Mouse (Mus musculus): ENCODE measurements around the gene Adgrv1. TPM values are rescaled to one million over a fixed set of nuclear protein-coding genes. Genes with fewer than 3 reads are reported as not detected.

Gene Adgrv1
- total RNA-seq, 2 experiments from 2014 or later = 2.9 to 3.2 TPM

GRCm38 (mm10) chr13:81135953-81136352, 497.0 kb downstream of the Adgrv1 start:
- no peak for DNase-seq

DNA sequence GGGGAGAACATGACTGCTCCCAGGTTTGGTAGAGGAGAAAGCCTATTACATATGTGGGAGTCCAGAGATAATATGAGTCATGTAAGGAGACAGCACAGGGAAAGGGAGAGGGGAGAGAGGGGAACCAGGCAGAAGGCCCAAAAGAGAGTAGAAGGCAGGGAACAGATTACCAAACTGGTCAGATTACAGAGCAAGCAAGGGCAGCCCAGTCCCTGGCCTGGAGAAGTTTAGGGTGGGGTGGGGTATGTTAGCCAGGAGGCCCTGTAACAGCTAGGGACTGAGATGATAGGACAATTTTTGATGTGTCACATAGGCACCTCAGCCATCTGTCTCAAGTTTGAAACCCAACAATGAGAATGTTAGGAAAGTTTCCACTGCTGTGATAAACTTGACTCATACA, 498.5 kb downstream of the Adgrv1 start:
- no peak for DNase-seq

DNA sequence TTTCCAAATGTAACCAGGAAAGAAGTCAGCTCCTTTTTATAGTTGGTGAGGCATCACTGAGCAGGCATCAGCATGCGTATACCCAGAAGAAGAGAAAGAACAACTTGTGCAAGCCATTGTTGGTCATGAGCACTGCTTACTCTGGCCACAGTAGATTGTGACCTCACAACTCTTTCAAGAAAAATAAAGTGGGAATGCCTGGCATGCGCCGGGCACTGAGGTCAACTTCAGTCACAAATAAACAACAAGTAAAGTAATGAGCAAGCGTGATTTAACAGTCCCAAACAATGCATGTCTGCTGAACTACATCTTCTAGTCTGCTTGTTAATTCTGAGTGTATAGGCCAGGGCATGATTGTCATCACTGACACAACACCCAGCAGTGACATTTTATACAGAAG, 499.6 kb downstream of the Adgrv1 start:
- DNase-seq = no peak

GRCm38 (mm10) chr13:81132691-81133090, 500.3 kb downstream of the Adgrv1 start:
- DNase-seq = no peak

DNA sequence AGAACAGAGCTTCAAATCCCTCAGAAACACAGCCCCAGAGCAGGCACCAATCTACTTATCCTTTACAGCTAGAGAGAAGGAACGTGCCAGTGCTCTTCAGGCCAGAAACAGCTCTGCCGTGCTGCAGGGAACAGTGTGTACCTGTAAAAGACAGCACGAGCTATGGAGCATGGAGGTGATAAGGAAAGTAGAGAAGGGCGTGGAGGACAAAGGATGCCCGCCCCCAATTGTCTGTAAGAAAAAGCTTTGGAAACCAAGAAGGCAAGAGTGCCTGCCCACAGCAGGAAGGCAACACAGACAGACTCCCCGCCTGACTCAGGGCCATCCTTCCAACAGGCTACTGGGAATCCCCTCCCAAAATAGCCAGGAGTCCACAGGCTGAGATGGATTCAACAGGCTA, 501.1 kb downstream of the Adgrv1 start:
- DNase-seq = no peak

GRCm38 (mm10) chr13:81130742-81131524, 502.0 kb downstream of the Adgrv1 start:
- no peak for DNase-seq

GRCm38 (mm10) chr13:81125846-81126245, 507.1 kb downstream of the Adgrv1 start:
- DNase-seq = no peak

GRCm38 (mm10) chr13:81122238-81122637, 510.7 kb downstream of the Adgrv1 start:
- no peak for DNase-seq

DNA sequence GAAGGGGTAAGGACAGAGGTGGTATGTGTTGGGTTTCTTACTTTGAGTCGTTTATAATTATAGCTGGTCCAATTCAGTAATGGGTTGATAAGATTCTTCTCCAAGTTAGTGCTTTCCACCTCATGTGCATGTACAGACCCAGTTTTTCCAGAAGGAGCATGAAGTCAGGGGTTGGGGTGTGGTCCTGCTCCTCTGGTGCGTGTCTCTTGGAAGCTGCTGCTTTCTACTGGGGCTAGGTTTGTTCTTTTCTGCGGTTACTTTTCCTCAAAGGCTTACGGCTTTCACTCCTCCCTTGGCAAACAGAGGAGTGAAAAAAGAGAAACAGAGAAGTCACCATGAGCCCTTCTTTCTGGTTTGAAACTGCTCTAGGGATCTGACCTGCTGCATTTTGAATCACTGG, 522.5 kb downstream of the Adgrv1 start:
- DNase-seq = no peak

DNA sequence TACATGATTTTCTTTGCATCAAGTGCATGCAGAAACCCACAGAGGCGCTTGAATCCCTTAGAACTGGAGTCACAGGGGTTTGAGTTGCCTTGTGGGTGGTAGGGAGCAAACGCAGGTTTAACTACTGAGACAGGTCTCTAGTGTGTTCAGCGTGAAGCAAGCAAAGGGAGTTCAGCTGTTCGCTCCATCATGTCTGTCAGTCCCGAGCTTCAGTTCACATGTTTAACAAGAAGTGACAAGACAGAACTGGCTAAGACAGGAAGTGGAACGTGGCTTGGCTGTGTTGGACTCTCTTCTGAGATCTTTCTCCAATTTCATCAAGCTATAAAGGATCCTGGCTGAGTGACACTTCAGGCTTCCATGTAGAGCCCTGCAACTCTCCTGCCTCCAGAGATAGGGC, 523.3 kb downstream of the Adgrv1 start:
- DNase-seq = no peak

- peak in 1 of 2 experiments; percentile 23 for DNase-seq
Observed at GRCm38 (mm10) chr13:81108526-81109302, 524.2 kb downstream of the Adgrv1 start.

GRCm38 (mm10) chr13:81107436-81107835, 525.5 kb downstream of the Adgrv1 start:
- DNase-seq = no peak

DNA sequence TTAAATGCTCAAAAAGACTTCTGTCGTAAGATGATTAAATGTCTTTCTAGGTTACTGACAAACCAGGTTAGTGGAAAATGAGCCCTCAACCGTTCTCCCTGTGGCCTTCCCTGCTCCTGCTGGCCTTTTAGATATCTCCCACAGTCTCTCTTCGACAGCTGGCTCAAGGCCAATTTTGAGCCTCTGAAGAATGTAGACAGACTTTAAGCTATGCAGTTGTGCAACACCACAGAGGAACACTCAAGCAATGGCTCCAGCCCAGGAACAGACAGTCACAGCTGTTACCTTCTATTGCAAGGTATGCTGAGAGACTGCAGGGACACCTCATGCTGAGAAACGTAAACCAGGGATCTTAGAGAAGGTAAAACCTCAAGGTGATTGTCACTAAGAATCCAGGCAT, 529.2 kb downstream of the Adgrv1 start:
- DNase-seq = no peak

- DNase-seq = no peak
Observed at GRCm38 (mm10) chr13:81096424-81096823, 536.5 kb downstream of the Adgrv1 start.

DNA sequence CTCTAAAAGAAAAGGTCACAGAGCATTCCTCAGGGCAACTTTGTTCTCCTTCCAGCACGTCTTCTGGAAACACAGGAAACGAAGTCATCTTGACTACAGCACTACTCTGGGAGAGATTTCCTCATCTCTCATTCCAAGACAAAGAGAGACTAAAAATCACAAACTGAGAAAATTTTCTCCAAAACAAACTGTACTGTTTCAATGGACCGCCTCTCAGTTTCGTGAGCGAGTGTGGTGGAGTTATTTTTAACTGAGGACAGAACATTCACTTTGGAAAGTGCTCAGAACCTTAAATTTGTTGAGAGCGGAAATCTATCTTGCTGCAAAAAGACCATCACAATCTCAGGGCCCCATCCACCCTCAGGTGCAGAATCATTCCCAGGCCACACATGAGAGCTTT, 538.4 kb downstream of the Adgrv1 start:
- DNase-seq = no peak

DNA sequence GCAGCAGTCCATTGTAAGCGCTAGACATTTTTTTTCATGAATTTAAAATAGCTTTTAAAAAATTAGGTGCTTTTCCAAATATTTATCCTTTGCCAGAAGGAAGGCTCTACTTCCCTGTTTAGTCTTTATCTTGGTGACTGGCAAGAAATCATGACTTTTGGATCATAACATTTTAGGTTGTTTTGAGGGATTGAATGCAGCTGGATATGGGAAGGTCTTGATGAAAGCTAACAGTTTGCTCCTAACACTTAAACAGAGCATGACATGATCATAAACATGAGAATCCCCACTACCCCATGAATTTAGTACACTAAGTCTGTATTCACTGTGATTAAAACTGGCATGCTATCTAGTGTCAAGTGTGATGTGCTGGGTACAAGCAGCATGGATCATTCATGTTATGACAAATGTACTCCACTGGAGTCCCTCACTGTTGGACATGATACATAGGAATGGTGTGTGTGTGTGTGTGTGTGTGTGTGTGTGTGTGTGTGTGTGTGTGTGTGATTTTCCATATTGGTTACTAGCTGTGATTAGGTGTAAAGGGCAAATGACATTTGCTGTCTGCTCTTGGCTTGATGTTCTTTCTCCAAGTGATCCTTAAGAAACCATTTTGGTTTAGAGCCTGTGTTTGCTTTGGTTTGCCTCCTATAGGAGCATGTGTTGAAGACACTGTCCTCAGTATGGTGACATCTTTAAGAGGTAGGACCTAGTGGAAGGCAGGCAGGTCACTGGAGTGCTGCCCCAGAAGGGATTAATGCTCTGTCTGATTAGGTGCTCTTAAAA, 542.7 kb downstream of the Adgrv1 start:
- DNase-seq = no peak

GRCm38 (mm10) chr13:81086969-81087682, 545.8 kb downstream of the Adgrv1 start:
- DNase-seq = peak; percentile 9 to 18

GRCm38 (mm10) chr13:81072214-81072613, 560.7 kb downstream of the Adgrv1 start:
- DNase-seq = no peak

- no peak for DNase-seq
Observed at GRCm38 (mm10) chr13:81051448-81051847, 581.5 kb downstream of the Adgrv1 start.

DNA sequence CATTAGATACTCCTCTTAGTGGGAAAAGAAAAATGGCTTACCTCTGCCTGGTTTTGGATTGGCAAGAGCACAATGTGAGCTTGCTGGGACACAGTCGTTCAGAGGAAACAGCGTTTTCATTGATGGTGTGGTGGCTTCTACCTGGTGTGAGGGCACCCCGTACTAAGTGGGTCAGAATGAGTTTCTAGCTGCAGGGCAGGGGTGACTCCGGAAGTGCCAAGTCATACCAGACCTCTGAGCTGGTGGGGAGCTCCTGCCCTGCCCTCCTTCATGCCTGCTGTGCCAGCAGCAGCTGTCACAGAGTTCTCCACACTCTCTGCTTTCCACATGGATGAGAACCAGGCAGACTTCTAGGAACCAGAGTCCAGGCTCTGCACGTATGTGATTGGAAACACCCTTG, 582.0 kb downstream of the Adgrv1 start:
- DNase-seq = no peak

DNA sequence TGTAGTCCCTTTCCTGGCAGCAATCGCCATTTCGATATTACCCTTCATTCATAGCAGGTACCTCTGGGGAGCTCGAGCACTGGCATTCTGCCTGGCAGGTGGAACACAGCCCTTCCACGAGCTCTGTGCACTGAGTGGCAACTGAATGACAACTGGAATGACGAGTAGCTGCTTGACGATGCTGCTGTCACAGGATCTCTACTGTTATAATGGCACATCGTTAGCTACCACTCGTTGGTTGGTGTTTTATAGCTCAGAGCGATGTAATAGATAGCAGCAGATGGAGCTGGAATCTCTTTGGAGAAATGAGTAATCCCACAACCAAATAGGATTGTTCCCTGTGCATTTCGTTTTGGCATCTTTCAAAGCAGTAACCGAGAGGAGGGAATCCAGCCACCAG, 587.6 kb downstream of the Adgrv1 start:
- DNase-seq = peak in 1 of 2 experiments; percentile 2
